Mouse (Mus musculus) midbrain, embryonic 15.5 days (tissue): ENCODE results near the gene Lonrf2. TPM values are rescaled to one million over a fixed set of nuclear protein-coding genes. Genes with fewer than 3 reads are reported as not detected.

Experiments
- ATAC-seq: fragments of 200-750 bp; cut with Nextera tagmentation; replicated peaks from 2 replicates; pipeline ENCODE4 v1.8.0; 2017; ENCODE audit warnings: moderate TSS enrichment
- H3K27ac ChIP-seq: fragments of 300-500 bp; sonication (generic); 2 replicates; pipeline ENCODE4 v1.5.1; 2015; ENCODE audit warnings: mild to moderate bottlenecking, inconsistent platforms
- H3K27me3 ChIP-seq: fragments of 300-500 bp; sonication (generic); replicated peaks from 2 replicates; pipeline ENCODE4 v1.6.1; 2015; ENCODE audit warnings: inconsistent platforms
- H3K36me3 ChIP-seq: fragments of 300-500 bp; sonication (generic); replicated peaks from 2 replicates; pipeline ENCODE4 v1.6.1; 2015; ENCODE audit warnings: inconsistent platforms
- H3K4me1 ChIP-seq: fragments of 300-500 bp; sonication (generic); 2 replicates; pipeline ENCODE4 v1.6.1; 2015; ENCODE audit warnings: inconsistent platforms
- H3K4me2 ChIP-seq: fragments of 300-500 bp; sonication (generic); 2 replicates; pipeline ENCODE4 v1.6.1; 2015; ENCODE audit warnings: inconsistent platforms, mild to moderate bottlenecking, moderate library complexity
- H3K4me3 ChIP-seq: fragments of 300-500 bp; sonication (generic); 2 replicates; pipeline ENCODE4 v1.5.1; 2015; ENCODE audit warnings: mild to moderate bottlenecking, inconsistent platforms
- H3K9ac ChIP-seq: fragments of 300-500 bp; sonication (generic); 2 replicates; pipeline ENCODE4 v1.6.1; 2015; ENCODE audit warnings: mild to moderate bottlenecking, inconsistent platforms
- H3K9me3 ChIP-seq: fragments of 300-500 bp; sonication (generic); 2 replicates; pipeline ENCODE4 v1.6.1; 2016; ENCODE audit warnings: inconsistent platforms
- WGBS: fragments of 180-500 bp; shearing (Covaris S2); methylation state at CpG from one replicate; pipeline ENCODE4 v1.1.7; 2015; ENCODE audit warnings: mixed read lengths; 5-methylcytosine and 5-hydroxymethylcytosine counted together
- polyA plus RNA-seq: library from polyadenylated mRNA; unstranded; fragments of >200 nt; fragmentation: Nextera tagmentation; extraction: Ambion mirVana; gene quantifications from 2 replicates; pipeline ENCODE4 v1.2.1, GENCODE M21; 2015

Lonrf2 gene
- polyA plus RNA-seq, 1 experiment from 2014 or later, result 26.4 TPM

DNA sequence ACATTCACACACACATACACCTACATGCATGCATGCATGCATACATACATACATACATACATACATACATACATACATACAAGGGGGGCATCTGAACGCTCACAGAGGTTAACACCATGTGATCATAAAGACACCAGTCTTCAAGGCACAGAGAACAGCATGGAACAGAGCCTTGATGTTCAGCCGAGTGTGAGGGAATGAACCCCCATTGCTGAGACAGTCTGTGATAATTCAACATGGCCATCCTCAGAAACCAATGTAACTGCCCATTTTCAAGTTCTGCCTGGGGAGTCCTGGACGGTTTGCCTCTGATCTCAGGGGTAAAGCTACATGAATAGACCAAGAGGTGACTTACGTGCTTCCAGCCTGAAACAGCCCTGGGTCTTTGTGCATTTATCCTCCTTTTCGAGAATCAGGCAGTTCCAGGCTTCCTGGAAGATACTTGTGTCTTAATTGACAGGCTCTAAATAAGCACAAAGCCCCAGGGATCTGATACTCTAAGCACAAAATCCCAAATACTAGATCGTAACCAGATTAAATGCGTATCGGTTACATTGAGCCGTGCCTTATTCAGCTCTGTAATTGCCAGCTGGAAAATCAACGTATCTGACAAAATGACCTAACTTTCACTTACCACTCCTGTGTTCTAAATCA, 72.4 kb downstream of the Lonrf2 start:
- H3K27ac ChIP-seq, result no peak overlapping the region
- WGBS, result 27% methylated on average over 10 of the region's 10 CpGs
- ATAC-seq, result no peak

DNA sequence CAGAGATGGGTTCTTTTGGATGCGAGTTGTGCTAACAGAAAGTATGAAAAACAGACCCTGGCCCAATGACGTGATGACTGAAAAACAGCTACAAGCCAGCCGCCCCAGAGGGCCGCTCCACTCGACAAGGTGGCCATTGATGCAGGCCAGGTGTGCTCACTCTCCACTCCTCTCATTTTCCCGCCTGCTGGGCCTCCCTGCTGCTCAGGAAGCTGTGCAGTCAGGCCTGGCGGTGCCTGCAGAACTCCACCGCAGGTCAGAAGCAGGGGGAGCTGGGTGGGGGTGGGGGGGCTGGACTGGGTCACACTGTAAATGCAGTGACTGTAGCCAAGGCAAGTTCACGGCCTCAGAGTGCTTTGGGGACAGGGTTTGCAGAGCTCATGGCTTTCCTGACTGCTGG, 76.1 kb downstream of the Lonrf2 start:
- no peak for ATAC-seq

More for the DNA sequence above, 72.4 kb downstream of the Lonrf2 start:
- Histone ChIP-seq H3K4me2 (no peak overlapping the region), H3K4me3 (no peak overlapping the region), H3K9me3 (no peaks in the 10 kb centered on the region), H3K36me3 (no peaks in the 10 kb centered on the region), H3K9ac (no peak overlapping the region), H3K4me1 (peaks cover 22% of the 10 kb centered on the region), H3K27me3 (no peaks in the 10 kb centered on the region; the same call in 1 of the 2 replicates)

DNA sequence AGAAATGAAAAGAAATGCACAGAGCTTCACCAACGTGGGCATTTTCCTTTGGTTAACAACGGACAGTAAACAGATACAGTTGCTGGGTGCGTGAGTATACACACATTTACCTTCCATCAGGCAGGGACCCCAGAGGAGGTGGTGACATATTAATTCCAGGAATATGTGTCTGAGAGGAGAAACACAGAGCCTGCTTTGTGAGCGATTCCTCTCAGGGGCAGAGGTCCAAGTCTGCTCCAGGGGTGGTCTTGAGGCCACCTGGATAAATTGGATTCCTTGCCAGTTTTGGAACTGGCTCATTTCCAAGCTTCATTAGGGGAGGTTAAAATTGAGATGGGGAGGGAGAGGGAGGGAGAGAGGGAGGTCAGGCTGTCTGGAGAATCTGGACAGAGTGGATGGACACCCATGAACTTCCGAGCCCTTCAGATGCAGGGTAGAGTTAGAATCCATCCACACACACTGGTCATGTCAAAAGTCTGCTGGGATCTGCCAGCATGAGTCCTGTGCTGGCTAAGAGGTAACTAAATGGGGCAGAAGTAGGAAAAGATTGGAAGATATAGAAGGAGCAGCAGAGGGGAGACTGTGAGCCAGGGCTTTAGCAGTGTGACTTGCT, 78.6 kb downstream of the Lonrf2 start:
- Histone ChIP-seq H3K27ac (no peak overlapping the region), H3K36me3 (no peaks in the 10 kb centered on the region), H3K9me3 (no peaks in the 10 kb centered on the region), H3K4me3 (no peak overlapping the region), H3K9ac (no peak overlapping the region), H3K27me3 (no peaks in the 10 kb centered on the region), H3K4me1 (no peaks in the 10 kb centered on the region), H3K4me2 (no peak overlapping the region)
- WGBS, result 75% methylated on average over 5 of the region's 5 CpGs
- no peak for ATAC-seq

More for the DNA sequence above, 76.1 kb downstream of the Lonrf2 start:
- Histone ChIP-seq H3K4me3 (no peak overlapping the region), H3K36me3 (no peaks in the 10 kb centered on the region), H3K27ac (no peak overlapping the region), H3K9ac (no peak overlapping the region), H3K9me3 (no peaks in the 10 kb centered on the region), H3K4me2 (no peak overlapping the region), H3K4me1 (peaks cover 4% of the 10 kb centered on the region), H3K27me3 (no peaks in the 10 kb centered on the region)
- WGBS, result 55% methylated on average over 9 of the region's 9 CpGs

DNA sequence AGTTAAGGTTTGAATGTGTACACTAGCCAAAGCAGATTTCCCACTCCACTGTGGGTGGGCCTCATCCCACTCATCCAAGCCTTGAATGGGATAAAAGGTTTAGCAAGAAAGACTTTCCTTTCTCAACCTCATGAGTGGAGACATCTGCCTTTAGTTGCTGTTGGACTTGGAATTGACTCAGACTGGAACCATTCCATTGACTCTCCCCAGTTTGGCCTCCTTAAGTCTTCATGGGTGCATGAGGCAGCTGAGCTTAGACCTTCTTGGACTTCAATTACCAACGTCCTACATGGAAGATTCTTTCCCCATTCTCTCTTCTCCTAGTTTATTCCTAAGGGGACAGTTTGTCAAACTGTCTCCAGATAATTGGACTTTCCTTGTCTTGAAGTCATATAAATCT, 92.6 kb downstream of the Lonrf2 start:
- no peaks in the 10 kb centered on the region for H3K4me1 ChIP-seq
- no peaks in the 10 kb centered on the region for H3K36me3 ChIP-seq
- no peaks in the 10 kb centered on the region for H3K27me3 ChIP-seq
- ATAC-seq, result no peak
- H3K9ac ChIP-seq, result no peak overlapping the region
- WGBS, result 55% methylated on average over 1 of the region's 1 CpGs
- H3K9me3 ChIP-seq, result no peaks in the 10 kb centered on the region
- no peak overlapping the region for H3K27ac ChIP-seq
- H3K4me2 ChIP-seq, result no peak overlapping the region
- H3K4me3 ChIP-seq, result no peak overlapping the region

Other genes starting within 250 kb of the Lonrf2 start
- 38.0 and 38.1 TPM in 2 replicates for gene Aff3, start 171.8 kb downstream of the Lonrf2 start, polyA plus RNA-seq
- 65.1 and 65.9 TPM in 2 replicates for gene Chst10, start 61.5 kb upstream of the Lonrf2 start, polyA plus RNA-seq
- 0.26 TPM in 1 of 2 replicates, not detected in the other for gene Nms, start 102.4 kb upstream of the Lonrf2 start, polyA plus RNA-seq
- gene Pdcl3, start 148.9 kb upstream of the Lonrf2 start, polyA plus RNA-seq, result 147 TPM in 2 replicates